Mouse (Mus musculus) cortical plate, adult 2 months (tissue): ENCODE results near the gene Tns1.

Experiments used
- CTCF ChIP-seq: fragments of 200-500 bp; IDR thresholded peaks from 2 replicates; pipeline ENCODE4 v1.5.1; 2011; ENCODE audit warnings: mild to moderate bottlenecking, control low read depth, low read length; ENCODE audit not compliant: insufficient read depth; ENCODE audit errors: extremely low read depth
- POLR2A ChIP-seq: fragments of 200-500 bp; IDR thresholded peaks from 2 replicates; pipeline ENCODE4 v1.6.1; 2011; ENCODE audit warnings: mild to moderate bottlenecking, low read length, control low read depth; ENCODE audit not compliant: insufficient read depth; ENCODE audit errors: extremely low read depth

DNA sequence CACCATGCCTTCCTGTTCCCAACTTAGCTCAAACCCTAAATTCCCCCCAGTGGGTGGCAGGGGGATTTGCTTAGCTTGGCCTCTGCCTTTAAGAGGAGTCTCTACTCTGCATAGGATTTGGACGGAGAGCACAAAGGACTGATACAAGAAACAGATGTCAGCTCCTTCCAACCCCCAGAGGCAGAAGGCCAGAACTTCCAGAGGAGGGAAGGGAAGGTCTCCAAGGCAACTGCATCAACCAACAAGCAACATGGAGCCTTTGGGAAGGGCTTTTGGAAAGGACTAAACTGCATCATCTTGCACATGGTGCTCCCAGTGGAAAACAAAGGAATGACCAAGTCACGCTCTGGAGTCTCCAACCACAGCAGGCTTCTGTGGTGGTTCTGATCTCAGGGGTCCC, 182.0 kb downstream of the Tns1 start:
- TF ChIP-seq CTCF (no peak), POLR2A (no peak)
